Mouse (Mus musculus): ENCODE results near the gene Unc13b. TPM values are rescaled to one million over a fixed set of nuclear protein-coding genes. Genes with fewer than 3 reads are reported as not detected.

The Unc13b gene
- total and polyA plus RNA-seq, 2 experiments from 2014 or later = 7.9 to 40.2 TPM

DNA sequence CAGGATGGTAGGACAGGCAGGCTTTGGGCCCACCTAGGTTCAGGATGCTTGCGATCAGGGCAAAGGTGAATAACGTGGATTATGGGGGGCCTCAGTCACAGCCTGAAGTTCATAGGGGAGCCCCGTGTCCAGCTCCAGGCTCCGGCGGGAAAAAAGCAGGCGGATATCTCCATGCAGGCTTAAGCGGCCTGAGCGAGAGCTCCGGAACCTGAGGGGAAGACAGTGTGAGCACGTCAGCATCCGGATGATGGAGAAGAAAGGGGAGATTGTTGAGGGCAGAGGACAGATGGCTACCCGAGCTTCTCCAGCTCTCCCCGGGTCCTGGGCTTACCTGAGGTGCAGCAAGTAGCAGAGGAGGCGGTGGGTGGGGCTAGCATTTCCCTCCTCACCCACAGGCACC is 25.3 kb upstream of the Unc13b start:
- no peak for DNase-seq (ENCODE audit: low spot score)
- H3K4me2 ChIP-seq (ENCODE audit: low read depth, low read length, poor library complexity, severe bottlenecking) = no peak overlapping the region
- H3K27me3 ChIP-seq (ENCODE audit: insufficient read depth, low read length) = no peaks in the 10 kb centered on the region
- whole genome bisulfite sequencing = 86% methylated on average over 14 of the region's 14 CpGs
- no peak overlapping the region for H3K27ac ChIP-seq (ENCODE audit: low read depth, low read length)
- no peak overlapping the region for H3K4me3 ChIP-seq (ENCODE audit: low read depth, low read length)
- ATAC-seq (ENCODE audit: low FRiP score) = no peak
- no peak for TF ChIP-seq CTCF (IDR thresholded peaks at IDR 0.05)
- no peaks in the 10 kb centered on the region for H3K9me3 ChIP-seq (ENCODE audit: low read length)
- peaks cover 9% of the 10 kb centered on the region; the same call in 1 of the 2 replicates for H3K4me1 ChIP-seq (ENCODE audit: insufficient read depth, low read length)
- H3K9ac ChIP-seq (replicated peaks; ENCODE audit: low read length, poor library complexity, severe bottlenecking) = no peak overlapping the region
- peaks cover 30% of the 10 kb centered on the region for H3K36me3 ChIP-seq (ENCODE audit: insufficient read depth, low read length)

DNA sequence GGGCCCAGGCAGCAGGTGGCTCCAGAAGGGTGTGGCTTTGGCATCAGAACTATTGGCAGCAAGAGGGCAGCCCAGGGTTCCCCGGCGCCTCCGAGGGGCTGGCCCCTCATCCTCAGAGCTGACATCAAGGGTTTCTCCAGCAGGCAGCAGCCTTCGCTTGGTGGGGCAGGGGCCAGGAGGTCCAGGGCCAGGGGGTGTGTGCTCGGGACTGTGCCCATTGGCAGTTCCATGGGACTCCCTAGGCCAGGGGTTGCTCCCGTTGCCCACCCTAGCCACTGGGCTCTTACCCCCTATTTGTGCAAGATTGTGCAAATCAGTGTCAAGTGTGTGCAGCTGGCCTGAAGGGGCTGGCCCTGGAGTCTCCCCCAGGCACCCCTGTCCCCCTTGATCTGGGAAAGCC is 22.9 kb upstream of the Unc13b start:
- WGBS = 94% methylated on average over 6 of the region's 6 CpGs
- no peak for DNase-seq (ENCODE audit: low spot score)

DNA sequence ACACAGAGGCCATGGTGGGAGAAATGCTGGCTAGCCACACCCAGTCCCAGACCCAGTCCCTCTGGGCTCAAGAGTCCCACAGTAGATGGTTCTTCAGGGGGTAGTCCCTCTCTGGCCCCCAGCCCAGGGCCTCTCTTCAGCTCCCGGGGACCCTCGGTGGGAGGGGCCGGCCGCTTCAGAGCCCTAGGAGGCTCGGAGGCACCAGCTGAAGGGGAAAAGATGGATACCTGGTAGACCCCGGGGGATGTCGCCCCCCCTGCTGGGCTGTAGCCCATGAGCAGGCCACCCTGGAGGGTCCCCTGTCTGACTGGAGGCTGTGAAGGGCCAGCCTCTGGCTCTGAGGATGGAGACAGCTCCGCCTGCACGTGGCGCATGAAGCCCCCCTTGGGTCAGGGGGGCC is 22.4 kb upstream of the Unc13b start:
- no peak for TF ChIP-seq CTCF (IDR thresholded peaks at IDR 0.05)
- Histone ChIP-seq H3K27me3 (ENCODE audit: insufficient read depth, low read length) (no peaks in the 10 kb centered on the region), H3K27ac (ENCODE audit: low read depth, low read length) (no peak overlapping the region), H3K4me3 (ENCODE audit: low read depth, low read length) (no peak overlapping the region), H3K4me1 (ENCODE audit: insufficient read depth, low read length) (peaks cover 5% of the 10 kb centered on the region; the same call in 1 of the 2 replicates), H3K9me3 (ENCODE audit: low read length) (no peaks in the 10 kb centered on the region), H3K9ac (replicated peaks; ENCODE audit: low read length, poor library complexity, severe bottlenecking) (no peak overlapping the region), H3K4me2 (ENCODE audit: low read depth, low read length, poor library complexity, severe bottlenecking) (no peak overlapping the region), H3K36me3 (ENCODE audit: insufficient read depth, low read length) (peaks cover 21% of the 10 kb centered on the region)
- WGBS = 84% methylated on average over 10 of the region's 10 CpGs
- ATAC-seq (ENCODE audit: low FRiP score) (no peak), DNase-seq (ENCODE audit: low spot score) (no peak)

More for the DNA sequence above, 22.9 kb upstream of the Unc13b start:
- peaks cover 5% of the 10 kb centered on the region; the same call in 1 of the 2 replicates for H3K4me1 ChIP-seq (ENCODE audit: insufficient read depth, low read length)
- H3K27me3 ChIP-seq (ENCODE audit: insufficient read depth, low read length) = no peaks in the 10 kb centered on the region
- H3K4me3 ChIP-seq (ENCODE audit: low read depth, low read length) = no peak overlapping the region
- H3K9me3 ChIP-seq (ENCODE audit: low read length) = no peaks in the 10 kb centered on the region
- no peak overlapping the region for H3K4me2 ChIP-seq (ENCODE audit: low read depth, low read length, poor library complexity, severe bottlenecking)
- H3K36me3 ChIP-seq (ENCODE audit: insufficient read depth, low read length) = peaks cover 21% of the 10 kb centered on the region
- no peak overlapping the region for H3K9ac ChIP-seq (replicated peaks; ENCODE audit: low read length, poor library complexity, severe bottlenecking)
- no peak overlapping the region for H3K27ac ChIP-seq (ENCODE audit: low read depth, low read length)
- TF ChIP-seq CTCF (IDR thresholded peaks at IDR 0.05) = no peak
- no peak for ATAC-seq (ENCODE audit: low FRiP score)

DNA sequence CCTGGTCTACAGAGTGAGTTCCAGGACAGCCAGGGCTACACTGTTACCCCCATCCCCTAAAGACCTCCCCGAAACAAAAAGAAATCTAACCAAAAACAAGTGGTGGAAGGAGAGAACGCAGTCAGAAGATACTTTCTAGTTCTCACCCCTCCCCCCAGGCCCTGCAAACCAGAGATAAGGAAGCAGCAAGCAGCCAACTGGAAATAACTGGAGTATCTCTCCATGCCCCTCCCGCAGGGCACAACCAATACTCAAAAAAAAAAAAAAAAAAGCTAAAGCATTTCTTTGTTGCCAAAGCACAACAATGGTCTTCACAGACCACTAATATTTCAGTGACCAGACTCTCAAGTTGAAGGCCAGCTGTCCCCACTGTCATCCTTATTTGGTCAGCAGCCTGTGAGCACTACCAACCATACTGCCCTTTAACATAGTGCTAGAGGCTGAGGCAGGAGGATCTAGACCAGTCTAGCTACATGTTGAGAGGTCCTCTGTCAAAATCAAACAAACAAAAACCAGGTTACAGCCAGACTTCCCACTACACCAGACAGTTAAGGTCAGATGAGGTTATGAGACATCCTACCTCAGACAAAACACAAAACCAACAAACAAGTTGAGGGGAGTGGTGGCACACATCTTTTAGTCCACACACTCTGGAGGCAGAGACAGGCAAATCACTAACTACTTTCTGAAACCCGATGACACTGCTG is 20.7 kb upstream of the Unc13b start:
- Histone ChIP-seq H3K4me2 (ENCODE audit: low read depth, low read length, poor library complexity, severe bottlenecking) (peak overlapping the region; percentile 88), H3K4me3 (ENCODE audit: low read depth, low read length) (0 out of 2 replicates have a peak overlapping the region, but pooled peaks have one; percentile 81)

DNA sequence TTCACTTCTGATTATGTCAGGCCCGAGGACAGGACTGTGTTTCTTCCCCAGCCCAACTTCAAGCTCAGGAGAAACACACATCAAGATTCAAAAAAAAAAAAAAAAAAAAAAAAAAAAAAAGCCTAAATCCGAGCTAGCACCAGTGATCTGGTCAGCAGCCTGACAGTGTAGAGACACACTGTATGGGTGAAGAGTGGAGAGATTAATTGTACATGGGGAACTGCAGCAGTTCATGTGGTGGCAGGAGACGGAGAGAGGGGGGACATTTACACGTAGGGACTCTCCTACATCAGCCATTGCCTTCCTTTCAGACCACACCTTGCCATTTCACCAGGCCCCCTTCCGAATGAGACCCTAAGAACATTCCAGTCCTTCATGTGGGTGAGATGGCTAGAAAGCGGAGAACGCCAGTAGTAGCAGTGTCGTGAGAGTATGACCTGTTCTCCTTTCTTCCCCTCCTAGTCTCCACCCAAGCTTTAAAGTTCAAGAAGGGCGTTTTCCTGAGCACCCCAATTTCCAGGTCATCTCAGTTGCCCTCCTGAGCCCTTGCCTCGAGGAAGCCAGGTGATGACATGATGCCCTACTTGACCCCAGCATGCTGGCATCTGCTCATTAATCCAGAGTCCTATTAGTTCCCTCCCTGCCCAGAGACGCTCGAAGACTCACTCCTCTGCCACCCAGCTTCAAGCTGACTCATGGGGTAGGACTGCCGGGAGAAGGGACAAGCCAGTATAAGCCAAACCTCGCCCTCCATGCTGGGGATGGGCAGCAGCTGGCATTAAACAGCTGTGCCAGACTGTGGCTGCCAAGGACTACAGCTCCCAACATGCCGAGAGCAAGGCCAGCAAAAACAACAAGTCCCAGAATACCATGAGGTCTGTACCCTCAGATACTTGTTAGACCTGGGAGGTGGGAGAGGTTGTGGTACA is 19.9 kb upstream of the Unc13b start:
- peak overlapping the region; percentile 88 for H3K4me2 ChIP-seq (ENCODE audit: low read depth, low read length, poor library complexity, severe bottlenecking)
- H3K9me3 ChIP-seq (ENCODE audit: low read length) = no peaks in the 10 kb centered on the region
- H3K9ac ChIP-seq (replicated peaks; ENCODE audit: low read length, poor library complexity, severe bottlenecking) = peak overlapping the region; percentile 91
- H3K36me3 ChIP-seq (ENCODE audit: insufficient read depth, low read length) = peaks cover 13% of the 10 kb centered on the region
- H3K27me3 ChIP-seq (ENCODE audit: insufficient read depth, low read length) = no peaks in the 10 kb centered on the region
- peak overlapping the region; percentile 81 for H3K4me3 ChIP-seq (ENCODE audit: low read depth, low read length)
- peaks cover 5% of the 10 kb centered on the region; the same call in 1 of the 2 replicates for H3K4me1 ChIP-seq (ENCODE audit: insufficient read depth, low read length)
- WGBS = 58% methylated on average over 15 of the region's 15 CpGs
- DNase-seq (ENCODE audit: low spot score) (peak; percentile 72), ATAC-seq (ENCODE audit: low FRiP score) (no peak)
- peak overlapping the region; percentile 75 for H3K27ac ChIP-seq (ENCODE audit: low read depth, low read length)
- no peak for TF ChIP-seq CTCF (IDR thresholded peaks at IDR 0.05)

More for the DNA sequence above, 20.7 kb upstream of the Unc13b start:
- H3K36me3 ChIP-seq (ENCODE audit: insufficient read depth, low read length) = peaks cover 21% of the 10 kb centered on the region
- H3K9me3 ChIP-seq (ENCODE audit: low read length) = no peaks in the 10 kb centered on the region
- no peak for ATAC-seq (ENCODE audit: low FRiP score)
- H3K27me3 ChIP-seq (ENCODE audit: insufficient read depth, low read length) = no peaks in the 10 kb centered on the region
- H3K4me1 ChIP-seq (ENCODE audit: insufficient read depth, low read length) = peaks cover 5% of the 10 kb centered on the region; the same call in 1 of the 2 replicates
- no peak overlapping the region for H3K27ac ChIP-seq (ENCODE audit: low read depth, low read length)
- no peak overlapping the region for H3K9ac ChIP-seq (replicated peaks; ENCODE audit: low read length, poor library complexity, severe bottlenecking)
- no peak for DNase-seq (ENCODE audit: low spot score)
- no peak for TF ChIP-seq CTCF (IDR thresholded peaks at IDR 0.05)
- 70% methylated on average over 4 of the region's 4 CpGs for WGBS
